Mouse (Mus musculus) retina, embryonic 14.5 days (tissue): Measurements from ENCODE around the gene Golga1.

ENCODE experiments used
- DNase-seq: peaks from one replicate; pipeline ENCODE4 v3.0.0-alpha.2; 2015; ENCODE audit warnings: low spot score

The Golga1 gene

DNA sequence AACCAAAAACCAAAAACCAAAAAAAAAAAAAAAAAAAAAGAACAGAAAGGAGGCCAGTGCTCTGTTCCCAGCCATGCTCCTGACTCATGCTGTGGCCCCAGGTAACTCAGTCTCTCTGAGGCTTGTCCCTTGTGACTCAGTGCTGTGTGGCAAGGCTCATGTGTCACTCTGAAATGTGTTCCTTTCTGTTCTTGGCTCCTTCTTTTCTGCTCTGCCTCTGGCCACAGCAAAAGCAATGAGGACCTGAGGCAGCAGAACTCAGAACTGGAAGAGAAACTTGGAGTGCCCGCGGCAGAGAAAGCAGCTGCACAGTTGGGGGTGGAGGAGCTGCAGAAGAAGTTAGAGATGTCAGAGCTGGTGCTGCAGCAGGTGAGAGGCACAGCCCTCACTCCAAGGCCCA lies 91.2 kb downstream of the Golga1 start:
- DNase-seq: no peak

- DNase-seq: no peak
These were observed 91.6 kb downstream of the Golga1 start for GRCm38 (mm10) chr2:38973701-38974100.

DNA sequence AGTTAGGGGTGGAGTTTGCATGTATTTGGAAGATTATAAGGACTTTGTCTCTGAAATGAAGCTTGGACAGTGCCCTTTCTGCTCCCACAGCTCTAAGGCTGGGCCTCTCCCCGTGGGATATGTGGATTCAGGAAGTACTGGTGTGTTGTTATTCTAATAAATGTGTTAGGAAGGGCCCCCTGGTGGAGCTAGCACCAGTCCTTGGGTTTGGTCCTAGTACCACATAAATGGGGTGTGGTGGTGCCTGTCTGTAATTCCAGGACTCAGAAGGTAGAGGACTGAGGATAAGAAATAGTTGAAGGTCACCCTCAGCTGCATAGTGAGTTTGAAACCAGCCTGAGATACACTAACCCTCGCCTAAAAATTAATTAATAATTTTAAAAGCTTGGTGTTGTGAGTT lies 92.1 kb downstream of the Golga1 start:
- no peak for DNase-seq

DNA sequence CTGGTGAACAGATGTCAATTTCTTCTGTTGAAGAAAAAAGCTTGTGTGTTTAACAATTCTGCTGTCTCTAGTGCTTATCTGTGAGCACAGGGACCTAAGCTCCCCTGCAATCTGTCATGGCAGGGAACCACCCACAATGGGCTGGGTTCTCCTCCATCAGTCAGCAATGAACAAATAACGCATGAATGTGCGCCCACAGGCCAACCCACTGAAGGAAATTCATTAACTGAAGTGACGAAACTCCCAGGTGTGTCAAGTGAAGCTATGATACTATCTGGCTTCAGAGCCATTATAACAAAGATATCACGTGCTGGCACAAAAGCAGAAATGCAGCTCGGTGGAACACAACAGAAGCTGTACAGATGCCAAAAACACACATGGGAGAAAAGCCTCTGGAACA lies 95.3 kb downstream of the Golga1 start:
- DNase-seq: no peak

- DNase-seq: no peak
These were observed 95.7 kb downstream of the Golga1 start for GRCm38 (mm10) chr2:38969650-38970049.
